In genomic region chr1:133239121-133239812, GRCm38 (mm10) we compare ENCODE assay signal across 12 mouse cellular contexts.
DNase-seq lines count a peak whose midpoint lies in the region; ATAC-seq and TF ChIP-seq lines count a peak whose summit lies in the region.
"Had no signal": no experiment of that assay in that cellular context is flagged by ENCODE, and none has a peak within 500 bp of the region (broad histone marks: within the 10 kb centered on the region; RNA-seq: fewer than 3 reads in every experiment).

No protein-coding gene starts in this region.

- TF ChIP-seq CTCF in forebrain, postnatal 0 days (IDR thresholded peaks at IDR 0.05; ENCODE audit: low read depth) = no peak

- no peaks in the 10 kb centered on the region for H3K4me1 ChIP-seq in forebrain, postnatal 0 days (ENCODE audit: insufficient read depth)
- peaks cover 17% of the 10 kb centered on the region for H3K4me1 ChIP-seq in forebrain, embryonic 13.5 days
- peaks cover 55% of the 10 kb centered on the region for H3K4me1 ChIP-seq in embryonic facial prominence, embryonic 10.5 days

- peak; percentile 40; the same call in 1 of the 2 replicates for ATAC-seq in forebrain, postnatal 0 days
- ATAC-seq in forebrain, embryonic 13.5 days = no peak

- DNase-seq in forebrain, postnatal 0 days = peak; percentile 30
- DNase-seq in left cerebral cortex, adult 18-20 months (ENCODE audit: low spot score in 2 of 2) = peak; percentile 45 to 65
- no peak for DNase-seq in left cerebral cortex, adult 11 months (ENCODE audit: low spot score)
- DNase-seq in embryonic facial prominence, embryonic 10.5 days (ENCODE audit: low spot score) = peak; percentile 30
- peak; percentile 40 to 68 for DNase-seq in left cerebral cortex, postnatal 36 days (ENCODE audit: low spot score in 2 of 2)
- no peak for DNase-seq in layer of hippocampus, adult 9-11 months
- no peak for DNase-seq in layer of hippocampus, postnatal 14 days (ENCODE audit: low spot score in 2 of 2)
- DNase-seq: adrenal gland, postnatal 25 days; cerebellum, adult 9-10 months had no signal

- no peak overlapping the region for H3K9ac ChIP-seq in forebrain, postnatal 0 days
- H3K9ac ChIP-seq in forebrain, embryonic 13.5 days = no peak overlapping the region
- H3K9ac ChIP-seq: limb, embryonic 13.5 days had no signal

- H3K27me3 ChIP-seq in forebrain, postnatal 0 days (ENCODE audit: insufficient read depth, low read length) = no peaks in the 10 kb centered on the region
- H3K27me3 ChIP-seq in forebrain, embryonic 13.5 days = no peaks in the 10 kb centered on the region
- peaks cover 7% of the 10 kb centered on the region; the same call in 1 of the 2 replicates for H3K27me3 ChIP-seq in embryonic facial prominence, embryonic 10.5 days (replicated peaks; ENCODE audit: low read depth, poor library complexity, severe bottlenecking)

- H3K36me3 ChIP-seq in forebrain, postnatal 0 days (ENCODE audit: insufficient read depth) = no peaks in the 10 kb centered on the region
- H3K36me3 ChIP-seq in forebrain, embryonic 13.5 days (ENCODE audit: poor library complexity, severe bottlenecking) = 0 out of 2 replicates have a peak, but pooled peaks cover 4% of the 10 kb centered on the region
- H3K36me3 ChIP-seq in embryonic facial prominence, embryonic 10.5 days (replicated peaks) = no peaks in the 10 kb centered on the region
- H3K36me3 ChIP-seq: limb, embryonic 13.5 days had no signal

- no peak overlapping the region for H3K27ac ChIP-seq in forebrain, postnatal 0 days (ENCODE audit: low read depth, low read length)
- no peak overlapping the region for H3K27ac ChIP-seq in forebrain, embryonic 13.5 days
- H3K27ac ChIP-seq in embryonic facial prominence, embryonic 10.5 days (replicated peaks) = peak overlapping the region; percentile 5
- H3K27ac ChIP-seq: limb, embryonic 13.5 days had no signal

- no peak overlapping the region for H3K4me3 ChIP-seq in forebrain, postnatal 0 days (ENCODE audit: low read depth, low read length)
- H3K4me3 ChIP-seq in forebrain, embryonic 13.5 days = no peak overlapping the region
- no peak overlapping the region for H3K4me3 ChIP-seq in embryonic facial prominence, embryonic 10.5 days
- H3K4me3 ChIP-seq: limb, embryonic 13.5 days had no signal

- H3K4me2 ChIP-seq in forebrain, postnatal 0 days (ENCODE audit: low read depth) = no peak overlapping the region
- no peak overlapping the region for H3K4me2 ChIP-seq in forebrain, embryonic 13.5 days
- H3K4me2 ChIP-seq: limb, embryonic 13.5 days; midbrain, embryonic 11.5 days had no signal

- no peaks in the 10 kb centered on the region for H3K9me3 ChIP-seq in forebrain, postnatal 0 days (ENCODE audit: low read length)
- H3K9me3 ChIP-seq in forebrain, embryonic 13.5 days (replicated peaks) = no peaks in the 10 kb centered on the region
- no peaks in the 10 kb centered on the region for H3K9me3 ChIP-seq in embryonic facial prominence, embryonic 10.5 days
- H3K9me3 ChIP-seq: limb, embryonic 13.5 days had no signal

- 51% methylated on average over 6 of the region's 6 CpGs for WGBS in forebrain, postnatal 0 days
- 63% methylated on average over 6 of the region's 6 CpGs for WGBS in forebrain, embryonic 13.5 days
- WGBS in embryonic facial prominence, embryonic 10.5 days = 67% methylated on average over 6 of the region's 6 CpGs

- intact Hi-C loops in left cerebral cortex, postnatal 36 days (cut with DNase I) = no loop called here

Comparison
In these comparisons a context has a peak if more than half of its experiments do, and no peak if none do; other contexts are left out.
1. DNase-seq: peak in forebrain, postnatal 0 days (single experiment), left cerebral cortex, adult 18-20 months (2 of 2), embryonic facial prominence, embryonic 10.5 days (single experiment) and left cerebral cortex, postnatal 36 days (2 of 2); none in left cerebral cortex, adult 11 months (single experiment), layer of hippocampus, adult 9-11 months (single experiment) and layer of hippocampus, postnatal 14 days (0 of 2).